Mouse (Mus musculus): ENCODE results near the gene Fndc5.

Fndc5 gene

DNA sequence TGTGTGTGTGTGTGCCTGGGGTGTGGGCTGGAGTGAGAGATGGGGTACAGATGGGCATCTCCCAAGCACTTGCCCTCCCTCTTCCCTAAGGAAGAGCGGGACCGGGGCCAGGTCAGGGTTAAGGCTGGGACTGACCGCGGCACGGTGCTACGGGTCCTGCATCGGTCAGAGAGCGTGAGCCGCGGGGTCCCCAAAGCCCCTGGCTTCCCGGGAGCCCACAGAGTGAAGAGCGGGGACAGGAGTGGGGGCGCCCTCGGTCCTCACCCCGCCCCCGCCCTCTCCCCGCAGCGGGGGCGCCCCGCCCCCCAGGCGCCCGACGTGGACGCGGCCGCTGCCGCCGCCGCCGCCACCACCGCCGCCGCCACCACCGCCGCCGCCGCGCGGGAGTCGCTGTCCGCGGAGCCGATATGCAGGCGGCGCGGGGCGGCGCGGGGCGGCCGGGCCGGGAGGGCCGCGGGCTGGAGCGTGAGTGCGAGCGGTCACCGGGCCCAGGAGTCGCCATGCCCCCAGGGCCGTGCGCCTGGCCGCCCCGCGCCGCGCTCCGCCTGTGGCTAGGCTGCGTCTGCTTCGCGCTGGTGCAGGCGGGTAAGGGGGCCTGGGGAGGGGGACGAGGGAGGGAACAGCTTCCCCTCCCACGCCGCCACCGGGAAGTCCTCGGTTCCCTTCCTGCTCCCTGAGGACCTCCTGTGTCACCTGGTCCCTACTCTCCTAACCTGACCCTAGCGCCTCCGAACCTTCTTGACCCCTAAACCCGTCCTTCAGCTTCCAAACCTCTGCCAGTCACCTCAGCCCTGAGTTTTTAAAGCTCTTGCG is at the start of gene Fndc5:
TSS of gene Fndc5 (plus strand) at position 421 of the 813 bp plus-strand sequence.
- no peak for DNase-seq (ENCODE audit: low spot score)

DNA sequence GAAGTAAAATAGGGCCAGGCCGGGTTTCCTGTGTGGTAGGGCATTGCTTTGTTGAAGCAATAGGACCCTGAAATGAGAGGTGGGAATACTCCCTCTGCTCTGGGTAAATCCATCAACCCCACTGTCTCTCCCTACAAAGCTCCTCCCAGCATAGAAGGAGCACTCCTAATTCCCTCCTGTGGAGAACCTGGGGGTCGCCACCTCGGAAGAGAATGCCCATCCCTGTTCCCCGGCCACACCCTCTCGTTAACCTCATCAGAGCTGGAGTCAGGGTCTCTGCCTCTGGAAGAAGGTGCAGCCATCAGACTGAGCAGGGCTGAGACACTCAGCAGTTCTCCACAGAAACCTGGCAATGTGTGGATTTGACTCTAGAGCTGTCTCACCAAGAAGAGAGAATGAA is 48.9 kb upstream of the Fndc5 start:
- DNase-seq (ENCODE audit: low spot score): no peak

DNA sequence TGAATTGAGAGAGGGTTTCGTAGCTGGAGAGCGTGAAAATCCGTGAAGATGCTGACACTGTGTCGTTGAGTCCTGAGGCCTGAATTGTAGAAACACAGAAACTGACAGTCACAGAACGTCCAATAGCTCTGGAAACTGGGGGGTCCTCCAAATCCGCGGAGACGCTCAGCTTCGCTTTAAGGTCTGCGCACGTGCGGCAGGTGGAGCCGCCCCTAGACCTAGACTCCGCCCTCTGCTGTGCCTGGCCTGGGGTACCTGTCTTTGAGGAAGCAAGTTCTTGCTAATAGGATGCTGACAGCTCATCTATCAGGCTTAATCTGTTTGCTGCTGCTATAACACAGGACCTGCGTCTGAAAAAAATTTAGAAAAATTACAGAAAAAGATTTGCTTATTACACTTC is 41.5 kb upstream of the Fndc5 start:
- DNase-seq (ENCODE audit: low spot score): no peak

DNA sequence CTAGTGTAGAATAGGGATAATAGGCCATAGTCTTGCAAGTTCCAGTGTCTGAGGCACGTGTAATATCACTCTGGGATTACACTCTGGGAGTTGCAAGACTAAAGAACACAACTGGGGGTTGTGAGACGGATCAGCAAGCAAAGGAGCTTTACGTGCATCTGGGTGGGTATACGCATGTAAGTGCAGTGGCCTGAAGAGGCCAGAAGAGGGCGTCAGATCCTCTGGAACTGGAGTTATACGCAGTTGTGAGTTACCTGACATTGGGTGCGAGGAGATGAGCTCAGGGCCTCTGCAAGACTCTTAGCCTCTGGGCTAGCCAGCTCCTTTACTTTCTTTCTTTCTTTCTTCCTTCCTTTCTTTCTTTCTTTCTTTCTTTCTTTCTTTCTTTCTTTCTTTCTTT is 39.8 kb upstream of the Fndc5 start:
- DNase-seq (ENCODE audit: low spot score): no peak

DNA sequence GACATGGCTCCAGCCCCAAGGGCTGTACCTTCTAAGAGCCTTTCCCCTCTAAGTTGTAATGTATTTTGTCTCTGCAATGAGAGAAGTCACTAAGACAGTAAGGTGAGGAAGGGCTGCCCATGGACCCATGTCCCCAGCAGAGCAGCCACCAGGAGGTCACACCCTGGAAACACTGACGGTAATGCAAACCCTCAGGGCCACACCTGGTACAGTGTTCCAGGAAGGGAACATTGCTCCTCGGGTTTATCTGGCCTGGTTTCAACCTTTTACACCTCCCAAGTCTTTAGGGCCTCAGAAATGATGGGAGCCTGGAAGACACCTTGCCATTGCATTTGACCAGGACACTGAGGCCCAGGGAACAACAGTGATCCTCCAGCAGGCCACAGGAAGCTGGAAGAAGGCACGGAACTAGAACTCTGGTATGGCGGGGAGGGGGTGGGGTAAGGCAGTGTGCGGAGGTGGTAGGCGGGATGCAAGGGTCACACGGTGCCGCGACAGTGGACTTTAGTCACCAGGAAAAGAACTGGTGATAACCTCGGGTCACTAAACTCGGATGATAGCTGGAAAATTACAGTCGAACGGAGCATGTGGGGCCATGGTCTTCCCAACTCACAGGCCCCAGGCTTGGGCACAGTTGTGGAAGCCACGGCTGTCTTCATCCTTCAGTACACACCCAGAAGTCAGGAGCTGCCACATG is 34.5 kb upstream of the Fndc5 start:
- DNase-seq (ENCODE audit: low spot score): no peak

DNA sequence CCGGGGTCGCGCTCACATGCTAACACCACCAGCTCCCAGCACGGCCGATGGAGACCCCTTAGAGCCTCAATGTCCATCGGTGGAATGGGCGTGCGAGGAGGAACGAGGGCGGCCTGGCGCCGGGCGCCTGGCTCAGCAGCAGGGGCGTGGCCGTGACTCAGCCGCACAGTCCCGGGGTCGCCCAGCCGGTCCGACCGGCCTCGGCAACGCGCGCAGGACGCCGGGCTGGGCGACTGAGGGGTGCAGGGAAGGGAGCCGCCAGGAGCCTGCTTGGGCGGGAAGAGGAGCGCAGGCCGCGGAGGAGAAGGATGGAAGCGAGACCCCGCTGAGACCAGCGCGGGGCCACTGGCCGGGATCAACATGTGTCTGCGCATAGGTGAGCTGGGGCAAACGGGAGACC is 31.4 kb upstream of the Fndc5 start, which contains the start of gene Tmem54:
TSS of gene Tmem54 (plus strand) at position 193 of the 400 bp plus-strand sequence.
- DNase-seq (ENCODE audit: low spot score): no peak

DNA sequence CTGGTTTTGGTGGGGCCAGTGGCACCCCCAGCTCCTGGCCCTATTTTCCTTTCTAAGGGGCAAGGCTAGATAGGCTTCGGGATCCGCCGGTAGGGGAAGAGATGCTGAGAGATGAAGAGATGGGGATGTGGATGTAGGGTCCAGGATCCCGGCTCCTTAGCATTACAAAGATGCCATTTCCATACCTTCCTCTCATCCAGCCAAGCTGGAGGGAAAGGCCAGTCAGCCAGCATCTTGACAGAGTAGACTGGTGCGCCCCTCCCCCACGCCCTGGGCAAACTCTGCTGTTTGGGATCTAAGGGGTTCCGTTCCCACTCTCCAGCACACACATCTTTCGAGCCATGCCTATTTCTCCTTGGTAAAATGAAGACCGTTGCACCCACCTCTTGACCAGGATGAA is 30.7 kb upstream of the Fndc5 start:
- no peak for DNase-seq (ENCODE audit: low spot score)

DNA sequence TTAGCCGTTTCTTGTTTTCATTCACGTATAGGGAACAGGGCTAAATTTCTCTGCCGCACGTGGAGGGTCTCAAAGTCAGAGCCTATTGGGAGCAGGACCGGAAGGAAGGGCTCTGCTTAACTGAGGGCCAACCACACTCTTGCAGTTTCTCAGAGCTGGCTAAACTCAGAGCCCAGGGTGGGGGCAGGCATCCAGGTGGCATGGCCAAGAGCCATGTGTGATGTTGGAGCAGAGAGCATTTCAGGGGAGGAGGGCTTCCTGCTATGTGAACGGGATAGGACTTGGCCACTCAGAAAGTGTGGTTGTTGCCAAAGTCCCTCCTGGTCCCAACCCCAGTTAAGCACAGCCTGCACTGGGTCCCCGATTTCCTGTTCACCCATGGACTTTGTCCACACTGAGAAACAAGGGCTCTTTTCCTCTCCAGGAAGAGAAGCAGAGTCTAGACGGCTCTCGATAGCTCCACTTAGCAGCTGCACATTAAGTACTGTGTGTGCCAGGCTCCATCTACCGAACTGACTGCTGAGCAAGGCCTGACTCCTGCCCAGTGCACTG is 29.4 kb upstream of the Fndc5 start:
- DNase-seq (ENCODE audit: low spot score): no peak

DNA sequence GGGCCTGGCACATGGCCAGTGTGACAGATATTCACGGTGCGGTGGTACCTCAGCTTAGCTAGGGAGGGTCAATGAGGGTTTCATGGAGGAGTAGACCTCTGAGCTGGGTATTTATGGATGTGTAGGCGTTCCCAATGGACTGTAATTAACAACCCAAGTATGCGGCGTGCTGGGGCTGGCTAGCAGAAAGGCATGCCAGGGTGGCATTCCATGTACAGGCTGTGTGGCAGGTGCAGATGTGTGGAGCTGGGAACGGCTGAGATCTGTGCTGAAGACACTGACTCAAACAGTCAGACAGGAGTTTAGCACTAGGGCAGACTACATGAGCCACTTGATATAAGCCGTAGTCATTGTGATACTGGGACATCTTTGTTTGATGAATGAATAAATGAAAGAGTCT is 28.2 kb upstream of the Fndc5 start:
- DNase-seq (ENCODE audit: low spot score): no peak

DNA sequence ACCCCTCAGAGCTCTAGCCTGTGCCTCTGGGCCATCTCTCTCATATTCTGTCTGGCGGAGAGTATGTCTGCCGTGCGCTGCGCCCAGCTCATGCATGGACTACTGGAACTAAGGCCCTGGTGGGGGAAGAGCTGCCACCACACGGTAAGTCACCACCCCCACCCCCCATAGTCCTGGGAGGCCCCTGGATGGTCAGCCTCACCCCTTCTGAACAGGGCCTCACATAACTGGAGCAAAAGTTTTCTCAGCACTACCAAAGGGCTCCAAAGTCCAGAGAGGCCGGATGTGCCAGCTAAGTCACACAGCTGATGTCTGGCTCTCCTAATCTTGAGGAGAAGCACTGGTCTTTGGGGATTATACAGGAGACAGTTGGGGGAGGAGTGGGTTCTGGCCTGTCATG is 26.0 kb upstream of the Fndc5 start:
- DNase-seq (ENCODE audit: low spot score): no peak

DNA sequence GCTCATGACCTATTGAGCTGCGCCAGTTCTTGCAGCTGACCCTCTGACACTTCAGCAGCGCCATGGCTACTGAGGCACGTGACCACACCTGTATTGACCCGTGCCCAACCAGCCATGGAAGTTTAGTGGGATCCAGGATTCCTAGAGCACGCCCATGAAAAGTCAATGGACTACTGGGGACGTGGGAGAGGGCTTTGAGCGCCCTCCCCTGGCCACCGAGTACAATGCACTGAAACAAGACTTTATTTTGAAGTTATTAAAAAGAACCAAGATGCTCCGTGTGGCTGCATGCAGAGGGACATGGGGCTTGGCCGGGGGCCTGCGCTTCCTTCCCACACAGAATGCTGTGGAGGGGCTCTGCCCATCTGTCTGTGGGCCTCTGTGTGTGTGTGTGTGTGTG is 25.4 kb upstream of the Fndc5 start:
- no peak for DNase-seq (ENCODE audit: low spot score)

DNA sequence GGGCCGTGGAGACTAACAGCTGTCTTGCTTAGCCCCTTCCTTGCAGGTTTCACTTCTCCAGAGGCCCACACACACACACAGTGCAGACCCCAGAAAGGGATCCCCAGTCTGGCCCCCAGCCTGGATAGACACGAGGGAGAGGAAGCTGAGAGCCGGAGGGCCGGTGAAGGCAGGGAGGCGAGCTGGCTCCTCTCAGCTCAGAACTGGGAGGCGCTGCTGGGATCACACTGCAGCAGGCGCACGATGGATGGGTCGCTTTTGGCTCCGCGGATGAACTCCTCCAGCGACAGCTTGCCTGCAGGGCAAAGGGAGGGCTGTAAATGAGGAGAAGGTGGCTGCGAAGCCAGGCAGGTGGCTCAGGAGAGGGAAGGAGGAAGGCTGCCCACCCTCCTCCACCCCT is 24.6 kb upstream of the Fndc5 start:
- no peak for DNase-seq (ENCODE audit: low spot score)

DNA sequence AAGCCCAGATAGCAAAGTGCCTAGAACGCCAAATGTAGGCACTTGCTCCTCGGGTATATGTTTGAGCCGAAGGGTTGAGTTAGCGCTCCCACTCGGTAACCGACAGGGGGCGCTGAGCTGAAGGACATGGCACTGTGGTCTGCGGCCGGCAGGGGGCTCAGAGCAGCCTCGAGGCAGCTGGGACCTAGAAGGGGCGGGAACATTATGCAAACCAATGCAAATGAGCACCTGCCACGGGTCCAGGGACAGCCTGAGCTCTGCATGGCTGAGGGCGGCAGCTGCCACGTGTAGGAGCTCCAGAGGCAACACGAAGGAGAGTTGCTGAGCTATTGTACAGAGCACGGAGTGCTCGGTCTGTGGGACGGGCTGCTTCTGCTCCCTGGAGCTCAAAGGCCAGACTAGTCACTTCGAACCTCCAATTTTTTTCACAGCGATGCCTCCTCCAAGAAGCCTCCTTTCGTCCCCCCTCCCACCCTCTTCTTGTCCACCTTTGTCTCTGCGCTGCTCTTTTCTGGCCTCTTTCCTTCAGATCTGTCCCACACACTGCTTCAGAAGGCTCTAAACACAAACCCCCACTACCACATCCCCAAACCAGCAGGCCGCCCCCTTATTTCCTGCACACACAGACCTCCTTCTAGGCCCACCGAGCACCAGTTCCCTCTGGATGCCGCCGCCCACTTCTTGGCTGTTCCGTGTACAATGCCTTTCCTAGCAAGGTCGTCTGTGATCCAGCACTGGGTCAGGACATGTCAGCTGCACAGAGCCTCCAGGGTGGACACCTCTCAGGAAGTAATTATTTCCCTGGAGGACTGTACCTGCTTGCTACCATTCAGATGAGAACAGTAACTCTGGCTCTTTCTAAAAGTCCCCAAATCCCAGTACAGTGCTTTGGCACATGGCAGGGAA is 23.5 kb upstream of the Fndc5 start:
- peak; percentile 64 for DNase-seq (ENCODE audit: low spot score)

DNA sequence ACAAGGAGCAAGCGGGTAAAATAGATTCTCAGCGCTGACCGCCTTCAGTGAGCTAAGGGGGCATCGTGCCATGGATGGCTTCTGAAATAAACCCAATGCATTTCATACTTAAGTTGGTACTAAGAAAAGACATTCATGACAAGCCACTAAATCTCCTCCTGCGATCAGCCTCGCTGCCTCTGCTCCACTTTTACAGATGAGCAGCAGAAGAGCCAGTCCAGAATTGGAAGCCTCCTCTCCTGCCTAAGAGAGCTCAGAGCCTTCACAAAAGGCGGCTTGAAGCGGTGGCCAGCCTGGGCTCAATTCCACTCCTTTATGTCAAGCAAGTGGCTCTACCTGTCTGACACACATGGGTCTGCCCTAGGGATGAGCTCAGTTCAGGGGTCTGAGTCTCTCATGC is 20.1 kb upstream of the Fndc5 start:
- no peak for DNase-seq (ENCODE audit: low spot score)

DNA sequence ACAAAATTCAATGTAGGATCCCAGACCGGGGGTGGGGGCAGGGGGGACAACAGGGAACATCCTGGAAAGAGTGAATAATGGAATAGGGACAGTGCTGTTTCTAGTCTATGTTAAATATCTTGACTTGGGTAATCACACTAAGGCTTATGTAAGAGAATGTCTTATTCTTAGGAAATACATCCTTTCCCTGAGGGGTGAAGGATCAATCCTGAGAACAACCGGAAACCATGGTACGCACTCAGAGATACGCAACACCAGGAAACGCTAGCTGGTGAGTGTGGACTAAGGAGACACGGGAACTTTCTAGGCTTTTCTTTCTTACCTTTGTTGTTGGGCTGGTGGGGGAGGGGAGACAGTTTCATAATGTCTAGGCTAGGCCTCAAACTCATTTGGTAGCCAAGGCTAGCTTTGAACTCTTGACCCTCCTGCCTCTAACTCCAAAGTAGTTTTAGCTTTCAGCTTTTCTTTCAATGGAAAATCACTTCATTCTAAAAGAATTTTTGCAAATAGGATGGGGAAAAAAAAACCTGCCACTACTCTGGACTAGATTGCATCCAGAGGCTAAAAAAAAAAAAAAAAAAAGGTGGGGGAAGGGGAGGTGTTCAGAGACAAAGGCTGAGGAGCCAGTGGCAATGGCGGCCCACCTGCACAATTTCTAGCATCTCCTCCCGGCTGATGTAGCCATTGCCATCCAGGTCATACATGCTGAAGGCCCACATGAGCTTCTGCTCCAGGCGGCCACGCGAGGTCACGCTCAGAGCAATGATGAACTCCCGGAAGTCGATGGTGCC is 18.9 kb upstream of the Fndc5 start:
- no peak for DNase-seq (ENCODE audit: low spot score)

DNA sequence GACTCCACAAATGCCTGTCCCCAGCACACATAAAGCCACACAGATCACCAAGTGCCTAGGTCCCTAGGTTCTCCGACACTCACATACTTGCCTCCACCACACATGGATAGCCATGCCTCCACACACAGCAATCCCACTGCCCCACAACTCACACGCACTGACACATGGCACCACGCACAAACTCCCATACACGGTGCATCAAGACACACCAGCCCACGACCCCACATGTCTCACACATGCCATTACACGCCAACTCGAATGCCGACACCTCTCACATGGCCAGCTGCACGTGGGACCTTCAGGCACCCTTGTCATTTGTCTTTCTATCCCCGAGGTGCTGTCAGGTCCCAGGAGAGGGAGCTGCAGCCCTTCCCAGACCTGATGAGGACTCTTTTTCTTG is 17.1 kb upstream of the Fndc5 start:
- no peak for DNase-seq (ENCODE audit: low spot score)

DNA sequence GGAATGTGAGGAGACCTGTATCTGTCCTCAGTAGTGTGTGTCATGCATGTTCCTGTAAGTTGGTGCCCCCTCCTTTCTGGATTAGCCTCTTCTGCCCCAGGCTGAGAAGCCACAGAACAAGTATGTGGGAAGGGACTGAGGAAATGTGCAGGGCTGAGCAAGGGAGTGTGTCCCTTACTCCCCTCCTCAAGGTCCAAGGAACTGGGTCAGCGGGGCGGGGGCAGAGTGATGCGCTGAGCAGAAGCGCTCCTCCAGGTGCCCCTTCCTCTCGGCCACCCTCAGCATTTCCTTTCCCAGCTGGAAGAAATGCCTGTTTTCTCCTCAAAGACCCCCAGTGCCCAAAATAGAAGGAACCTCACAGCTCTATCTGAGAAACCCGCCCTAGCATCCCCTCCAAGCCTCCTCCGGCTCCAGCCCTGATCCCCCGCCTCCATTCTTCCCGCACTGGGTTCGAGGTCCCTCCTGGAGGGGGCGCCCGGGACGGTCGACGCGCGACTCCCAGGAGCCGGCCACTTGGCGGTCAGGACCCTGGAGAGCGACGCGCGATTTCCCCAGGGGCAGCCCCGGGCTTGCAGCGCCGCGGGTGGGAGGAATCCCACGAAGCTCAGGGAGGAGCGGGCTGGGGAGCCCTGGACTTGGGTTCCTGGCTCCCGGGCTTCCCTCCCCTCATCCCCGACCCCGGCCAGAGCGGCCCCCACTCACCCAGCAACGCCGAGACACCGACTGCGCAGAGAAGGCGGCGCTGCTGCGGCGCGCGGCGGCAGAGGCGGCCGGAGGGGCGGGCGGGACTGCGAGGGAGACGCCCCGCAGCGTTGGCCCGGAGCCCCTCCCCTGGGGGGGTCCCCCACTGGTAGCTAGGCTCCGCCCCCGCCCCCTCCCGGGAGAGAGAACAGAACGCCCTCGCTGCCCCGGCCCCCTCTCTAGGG is 16.0 kb upstream of the Fndc5 start:
- DNase-seq (ENCODE audit: low spot score): peak; percentile 30

DNA sequence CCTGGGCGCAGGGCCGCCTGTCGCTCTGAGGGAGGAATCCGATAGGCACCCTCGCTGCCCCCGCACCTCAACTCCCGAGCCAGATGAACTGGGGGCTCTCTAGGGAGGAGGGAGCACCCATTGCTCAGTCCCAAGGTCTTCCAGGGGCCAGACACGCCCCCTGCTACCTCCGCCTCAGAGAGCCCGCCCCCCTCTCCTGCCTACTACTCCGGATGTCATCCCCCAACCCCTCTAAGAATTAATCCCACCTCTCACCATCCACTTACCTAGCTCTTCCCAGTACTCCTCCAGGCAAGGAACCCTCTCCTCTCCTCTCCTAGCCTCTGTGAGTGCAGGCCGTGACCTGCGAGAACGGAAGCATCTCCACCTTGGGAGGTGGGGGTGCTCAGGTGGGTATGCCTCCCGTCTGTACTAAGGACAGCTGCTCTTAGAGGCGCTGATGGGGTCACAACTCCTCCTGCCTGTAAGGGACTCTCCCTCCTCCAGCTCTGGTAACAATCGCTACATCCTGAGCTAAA is 15.2 kb upstream of the Fndc5 start, which contains the start of gene Hpca:
TSS of gene Hpca (minus strand) at position 468 of the 518 bp plus-strand sequence.
- no peak for DNase-seq (ENCODE audit: low spot score)

DNA sequence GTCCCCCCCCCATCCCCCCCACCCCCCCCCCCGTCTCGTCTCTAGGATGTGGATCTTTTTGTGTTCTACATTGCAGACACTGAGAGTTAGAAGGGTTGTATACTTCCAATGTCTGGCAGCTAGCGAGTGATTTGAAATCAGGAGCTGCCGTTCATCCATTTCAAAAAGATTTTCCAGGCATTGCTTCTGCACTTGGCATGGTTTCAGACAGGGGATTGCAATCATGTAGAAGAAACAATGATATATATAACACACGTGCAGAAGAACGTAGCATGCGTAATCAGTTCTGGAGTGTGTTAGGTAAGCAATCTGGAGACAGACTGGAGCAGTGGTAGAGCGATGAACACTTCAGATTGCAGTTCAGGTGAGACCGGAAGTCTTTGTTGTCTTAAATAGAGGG is 14.7 kb upstream of the Fndc5 start:
- DNase-seq (ENCODE audit: low spot score): no peak

DNA sequence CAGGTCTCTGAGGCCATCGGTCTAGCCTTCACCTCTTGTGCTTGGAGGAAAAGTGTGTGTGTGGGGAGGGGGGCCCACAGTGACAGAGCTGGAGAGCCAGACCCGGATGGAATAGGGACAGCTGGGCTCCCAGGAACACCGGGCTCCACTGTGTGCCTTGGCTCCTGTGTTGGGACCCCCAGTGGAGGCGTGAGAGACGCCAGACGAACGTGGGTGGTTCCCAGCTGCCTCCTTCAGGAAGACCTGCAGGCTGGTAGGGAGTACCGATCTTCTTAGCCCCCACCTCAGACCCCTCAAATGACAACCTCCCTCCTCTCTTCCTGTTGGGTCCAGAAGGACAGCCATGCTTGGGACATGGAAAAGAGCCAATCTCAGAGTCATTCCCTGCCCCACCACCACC is 14.1 kb upstream of the Fndc5 start:
- DNase-seq (ENCODE audit: low spot score): no peak

All from T-cell, adult 2 months (primary cell).